Mouse (Mus musculus) cerebellum, postnatal 36 days (tissue): ENCODE data around the gene Ikzf1.

ENCODE experiments used
- DNase-seq, 2 experiments: peaks; one replicate each; pipeline ENCODE4 v3.0.0; 2021 to 2022; ENCODE audit warnings: mixed read lengths in 2 of 2

Ikzf1 gene

GRCm38 (mm10) chr11:11819206-11819605 is 134.4 kb downstream of the Ikzf1 start:
- DNase-seq, result no peak

GRCm38 (mm10) chr11:11820251-11820650 is 135.4 kb downstream of the Ikzf1 start:
- DNase-seq, result peak; percentile 48 to 74

- no peak for DNase-seq
Measured at GRCm38 (mm10) chr11:11820737-11821136, 135.9 kb downstream of the Ikzf1 start.

- DNase-seq, result no peak
Measured at GRCm38 (mm10) chr11:11821387-11821975, 136.7 kb downstream of the Ikzf1 start.
